Mouse (Mus musculus): Measurements from ENCODE around the gene Vmn1r21. TPM values are rescaled to one million over a fixed set of nuclear protein-coding genes. Genes with fewer than 3 reads are reported as not detected.

Vmn1r21 gene
- total RNA-seq, 2 experiments from 2014 or later, result not detected

DNA sequence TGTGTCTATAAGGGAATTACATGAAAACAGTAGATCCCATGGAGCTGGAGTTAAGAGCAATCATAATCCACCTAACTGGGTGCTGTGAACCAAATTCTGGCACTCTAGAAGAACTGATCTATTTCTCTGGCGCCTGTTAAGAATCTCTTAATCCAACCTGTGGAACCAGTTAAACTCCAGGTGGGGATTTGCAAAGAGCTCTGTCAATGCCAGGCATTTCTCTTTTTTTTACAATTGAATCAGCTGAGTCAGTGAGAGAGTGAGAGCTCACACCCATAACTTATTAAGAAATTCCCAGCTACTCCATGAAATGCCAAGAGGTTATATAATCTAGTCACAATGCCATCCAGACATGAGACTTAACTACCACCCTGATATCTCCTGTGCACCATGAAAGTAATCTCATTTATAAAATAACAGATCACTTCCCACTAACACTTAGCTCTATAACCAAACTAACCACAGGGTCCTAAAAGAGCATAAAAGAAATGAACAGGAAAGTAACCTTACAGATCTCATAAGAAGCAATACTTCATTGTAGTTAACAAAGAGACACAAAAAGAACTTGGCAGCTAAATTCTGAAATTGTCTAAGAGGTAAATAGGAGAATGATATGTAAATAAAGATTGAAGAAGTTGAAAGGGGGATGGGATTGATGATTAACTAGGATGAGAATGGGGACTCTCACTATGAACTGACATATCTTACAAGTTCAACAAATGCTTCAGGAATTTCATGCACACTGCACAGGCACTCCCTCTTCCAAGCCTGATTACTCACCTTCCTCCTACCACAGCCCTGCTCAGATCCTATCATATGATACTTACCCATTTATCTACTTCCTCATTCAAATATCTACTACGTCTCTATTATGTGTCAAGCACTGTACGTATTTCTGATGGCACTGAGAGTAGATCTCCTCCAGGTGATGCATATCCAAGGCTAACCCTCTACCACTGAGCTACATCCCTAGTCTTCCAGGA is 38.1 kb downstream of the Vmn1r21 start:
- DNase-seq (ENCODE audit: extremely low spot score in 1 of 2, low spot score in 2 of 2), result no peak
- intact Hi-C loops (cut with DNase I), result no loop called here
- no peak overlapping the region for H3K4me3 ChIP-seq
- H3K27ac ChIP-seq, result no peak overlapping the region
- TF ChIP-seq CTCF (IDR thresholded peaks at IDR 0.05), result no peak

DNA sequence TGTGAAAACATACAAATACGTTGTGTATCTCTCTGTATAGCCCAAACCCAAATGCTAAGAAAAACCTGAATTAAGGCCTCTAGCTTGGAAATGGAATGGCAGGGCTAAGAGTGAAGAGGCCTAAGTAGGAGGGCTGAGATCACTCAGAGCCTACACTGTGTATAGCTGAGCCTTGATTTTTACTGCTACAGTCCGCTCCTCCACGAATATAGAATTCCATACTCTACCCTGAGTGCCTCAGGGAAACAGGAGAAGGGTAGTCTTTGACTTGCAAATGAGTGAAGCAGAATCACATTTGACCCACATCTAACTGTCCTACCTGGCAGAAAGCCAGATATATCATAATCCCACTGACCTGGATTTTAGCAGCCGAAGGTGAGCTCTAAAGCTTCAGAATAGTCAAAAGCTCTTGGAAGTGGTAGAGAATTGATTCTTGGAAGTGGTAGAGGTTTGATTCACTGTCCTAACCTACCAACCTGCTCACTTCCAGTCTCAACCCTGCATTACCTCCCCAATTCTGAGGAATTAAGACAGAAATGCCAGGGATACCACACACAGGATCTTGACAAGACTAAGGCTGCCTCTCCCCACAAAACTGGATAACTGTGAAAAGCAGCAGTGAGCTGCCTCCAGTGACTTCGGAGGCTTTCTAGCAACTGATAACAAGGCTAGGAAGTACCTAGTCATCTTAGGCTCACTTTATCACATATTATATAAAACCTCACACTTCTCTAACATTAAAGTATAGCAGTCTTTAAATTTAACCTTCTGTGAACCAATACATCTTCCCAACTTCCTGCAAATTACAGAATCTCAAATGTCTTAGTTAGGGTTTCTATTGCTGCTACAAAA is 44.7 kb downstream of the Vmn1r21 start:
- intact Hi-C loops (cut with DNase I), result no loop called here
- no peak overlapping the region for H3K4me3 ChIP-seq
- H3K27ac ChIP-seq, result no peak overlapping the region
- no peak for DNase-seq (ENCODE audit: extremely low spot score in 1 of 2, low spot score in 2 of 2)
- TF ChIP-seq CTCF (IDR thresholded peaks at IDR 0.05), result no peak

DNA sequence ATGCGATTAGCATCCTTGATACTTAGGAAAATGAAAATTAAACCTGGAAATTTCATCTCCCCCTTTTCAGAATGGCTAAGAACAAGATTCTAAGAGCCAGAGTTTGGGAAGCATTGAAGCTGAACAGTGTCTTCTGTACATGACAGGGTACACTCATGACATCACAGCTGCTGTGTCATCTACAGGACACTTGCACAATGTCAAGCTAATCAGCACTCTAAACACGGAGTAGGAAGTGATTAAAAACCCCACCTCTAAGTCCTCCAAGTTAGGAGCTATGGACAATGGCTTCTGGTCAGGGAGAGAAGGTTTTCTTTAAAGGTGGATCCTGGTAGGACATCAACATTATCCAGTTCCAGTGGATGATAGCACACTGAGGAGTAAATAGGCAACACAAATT is 47.0 kb downstream of the Vmn1r21 start:
- TF ChIP-seq CTCF (IDR thresholded peaks at IDR 0.05), result no peak
- H3K27ac ChIP-seq, result no peak overlapping the region
- no peak for DNase-seq (ENCODE audit: extremely low spot score in 1 of 2, low spot score in 2 of 2)
- H3K4me3 ChIP-seq, result no peak overlapping the region
- intact Hi-C loops (cut with DNase I), result no loop called here

DNA sequence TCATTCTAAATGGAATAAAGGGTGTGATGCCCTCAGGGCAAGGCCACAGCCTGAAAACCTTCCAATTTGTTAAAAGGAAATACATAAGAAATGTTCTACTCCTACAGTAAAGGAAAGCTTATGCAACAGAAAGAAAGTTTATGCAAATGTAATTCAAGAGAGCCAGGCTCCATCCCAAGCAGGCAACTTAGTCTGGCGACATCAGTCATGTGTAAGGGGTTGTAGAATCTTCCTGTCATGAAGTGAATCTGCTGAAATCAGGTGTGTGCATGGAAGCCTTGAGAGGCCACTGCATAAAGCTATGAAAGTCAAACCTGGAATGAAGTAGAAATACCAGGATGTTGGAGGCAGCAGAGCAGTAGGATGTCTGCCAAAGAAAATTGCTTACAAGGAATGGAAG is 51.2 kb downstream of the Vmn1r21 start:
- H3K27ac ChIP-seq, result peak overlapping the region; percentile 18; the same call in 1 of the 2 replicates
- no peak overlapping the region for H3K4me3 ChIP-seq
- TF ChIP-seq CTCF (IDR thresholded peaks at IDR 0.05), result no peak
- intact Hi-C loops (cut with DNase I), result no loop called here
- no peak for DNase-seq (ENCODE audit: extremely low spot score in 1 of 2, low spot score in 2 of 2)

DNA sequence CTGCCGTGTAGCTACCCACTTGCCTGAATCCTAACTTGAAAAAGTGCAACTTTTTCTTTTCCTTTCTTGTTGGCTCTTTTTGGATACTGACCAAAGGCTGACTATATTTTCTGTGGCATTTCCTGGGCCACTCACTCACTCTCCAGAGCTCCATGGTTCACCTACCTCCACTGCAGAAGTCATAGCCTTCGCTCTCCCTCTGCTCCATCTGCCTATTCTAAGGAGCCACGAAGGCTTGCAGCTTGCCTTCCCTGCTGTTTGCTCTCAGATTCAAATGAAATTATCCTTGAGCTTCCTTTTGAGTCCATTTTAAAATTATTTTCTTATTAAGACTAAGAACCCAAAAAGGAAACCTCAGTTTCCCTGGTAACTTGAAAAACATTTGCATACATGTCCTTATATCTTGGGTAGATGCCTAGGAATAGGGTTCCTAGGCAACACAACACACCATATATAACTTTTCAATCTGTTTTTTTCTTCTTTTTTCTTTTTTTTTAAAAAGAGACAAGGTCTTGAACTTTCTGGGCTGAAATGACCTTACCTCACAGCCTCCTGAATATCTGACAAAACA is 53.2 kb downstream of the Vmn1r21 start:
- no peak overlapping the region for H3K4me3 ChIP-seq
- no peak for DNase-seq (ENCODE audit: extremely low spot score in 1 of 2, low spot score in 2 of 2)
- H3K27ac ChIP-seq, result peak overlapping the region; percentile 70
- no peak for TF ChIP-seq CTCF (IDR thresholded peaks at IDR 0.05)
- intact Hi-C loops (cut with DNase I), result no loop called here

DNA sequence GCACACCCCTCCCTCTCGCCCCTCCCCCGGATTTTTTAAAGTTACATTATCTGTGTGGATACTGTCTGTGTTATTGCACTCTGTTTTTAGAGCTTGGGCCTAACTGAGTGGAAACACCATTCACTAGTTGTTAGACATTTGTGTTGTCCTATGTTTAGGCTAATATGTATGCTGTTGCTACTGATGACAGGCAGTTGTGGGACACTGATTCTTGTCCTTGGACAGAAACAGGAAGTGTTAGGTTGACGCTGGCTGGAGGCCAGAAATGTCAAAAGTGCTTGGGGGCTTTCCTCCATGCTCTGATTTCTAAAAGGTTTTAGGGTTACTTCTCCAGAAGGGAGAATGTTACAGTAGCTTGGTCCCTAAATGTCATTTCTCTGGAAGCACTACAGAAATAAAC is 54.3 kb downstream of the Vmn1r21 start:
- Histone ChIP-seq H3K27ac (no peak overlapping the region), H3K4me3 (no peak overlapping the region)
- intact Hi-C loops (cut with DNase I), result no loop called here
- DNase-seq (ENCODE audit: extremely low spot score in 1 of 2, low spot score in 2 of 2), result no peak
- no peak for TF ChIP-seq CTCF (IDR thresholded peaks at IDR 0.05)

Other genes starting within 250 kb of the Vmn1r21 start
- 1 to 10 TPM; 9.0 to 9.8 TPM for gene Pyurf, start 158.3 kb downstream of the Vmn1r21 start, total RNA-seq (2021)
- 100 to 1,000 TPM; 100 to 111 TPM for gene Lancl2, start 147.8 kb downstream of the Vmn1r21 start, total RNA-seq (2021)
- gene Vopp1, start 25.2 kb downstream of the Vmn1r21 start, total RNA-seq (2021), result 100 to 1,000 TPM; 123 to 130 TPM
- not detected for gene Vmn1r22, start 57.7 kb upstream of the Vmn1r21 start, total RNA-seq (2021)
- gene Vmn1r23, start 76.5 kb upstream of the Vmn1r21 start, total RNA-seq (2021), result not detected
- not detected for gene Vmn1r24, start 111.2 kb upstream of the Vmn1r21 start, total RNA-seq (2021)
- not detected for gene Vmn1r25, start 130.5 kb upstream of the Vmn1r21 start, total RNA-seq (2021)
- gene Vmn1r26, start 164.8 kb upstream of the Vmn1r21 start, total RNA-seq (2021), result not detected

All from left cerebral cortex, adult 2 months (tissue).